Mouse (Mus musculus): ENCODE results near the gene Gal3st3. TPM values are rescaled to one million over a fixed set of nuclear protein-coding genes. Genes with fewer than 3 reads are reported as not detected.

The Gal3st3 gene
- polyA plus RNA-seq (2012; rRNA removed), result 2.2 and 2.4 TPM in 2 replicates

GRCm38 (mm10) chr19:5297903-5298800, at the start of gene Gal3st3:
Gal3st3 (plus strand) TSS chr19:5298331.
- H3K27me3 ChIP-seq (ENCODE audit: control insufficient read depth, insufficient read depth, low read length), result no peaks in the 10 kb centered on the region; the same call in none of the 2 replicates
- no peaks in the 10 kb centered on the region; the same call in 1 of the 2 replicates for H3K36me3 ChIP-seq (ENCODE audit: control insufficient read depth, insufficient read depth, low read length)
- no peak within 1 kb of the TSS for H3K27ac ChIP-seq (ENCODE audit: control insufficient read depth, insufficient read depth, low read depth, low read length)
- peaks cover 15% of the 10 kb centered on the region for H3K4me1 ChIP-seq (ENCODE audit: control insufficient read depth, insufficient read depth, low read length)
- no peak for TF ChIP-seq POLR2A (IDR thresholded peaks at IDR 0.05; ENCODE audit: control insufficient read depth, low read depth, low read length)
- TF ChIP-seq CTCF (IDR thresholded peaks at IDR 0.05; ENCODE audit: control insufficient read depth, insufficient read depth, insufficient replicate concordance, low read depth, low read length), result no peak
- H3K4me3 ChIP-seq (ENCODE audit: control insufficient read depth, low read depth, low read length), result peak within 1 kb of the TSS; percentile 9; the same call in 1 of the 2 replicates

- no peaks in the 10 kb centered on the region for H3K36me3 ChIP-seq (ENCODE audit: control insufficient read depth, insufficient read depth, low read length)
- no peak overlapping the region for H3K4me3 ChIP-seq (ENCODE audit: control insufficient read depth, low read depth, low read length)
- no peaks in the 10 kb centered on the region for H3K27me3 ChIP-seq (ENCODE audit: control insufficient read depth, insufficient read depth, low read length)
- H3K27ac ChIP-seq (ENCODE audit: control insufficient read depth, insufficient read depth, low read depth, low read length), result no peak overlapping the region
- no peaks in the 10 kb centered on the region for H3K4me1 ChIP-seq (ENCODE audit: control insufficient read depth, insufficient read depth, low read length)
- TF ChIP-seq CTCF (IDR thresholded peaks at IDR 0.05; ENCODE audit: control insufficient read depth, insufficient read depth, insufficient replicate concordance, low read depth, low read length), result no peak
- no peak for TF ChIP-seq POLR2A (IDR thresholded peaks at IDR 0.05; ENCODE audit: control insufficient read depth, low read depth, low read length)
These were observed 41.0 kb upstream of the Gal3st3 start for GRCm38 (mm10) chr19:5257140-5257539.

DNA sequence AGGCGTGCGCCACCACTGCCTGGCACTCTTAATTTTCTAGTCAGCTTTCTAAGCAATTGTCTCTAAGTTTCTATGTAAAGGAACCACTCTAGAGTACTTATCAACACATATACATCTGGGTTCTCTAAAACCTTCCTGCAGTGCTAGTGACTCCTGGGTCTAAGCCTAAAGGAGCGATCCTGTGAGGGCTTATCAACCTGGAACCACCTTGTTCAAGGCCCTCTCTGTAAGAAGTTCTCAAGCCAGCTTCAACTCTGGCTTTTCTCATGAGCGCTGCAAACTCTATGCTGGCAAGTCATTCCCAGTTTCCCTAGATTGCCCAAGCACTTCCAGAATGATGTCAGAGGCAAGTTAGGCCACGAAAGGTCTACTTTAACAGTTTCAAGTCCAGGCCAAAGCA, 31.1 kb upstream of the Gal3st3 start:
- Histone ChIP-seq H3K36me3 (ENCODE audit: control insufficient read depth, insufficient read depth, low read length) (no peaks in the 10 kb centered on the region; the same call in 1 of the 2 replicates), H3K27me3 (ENCODE audit: control insufficient read depth, insufficient read depth, low read length) (no peaks in the 10 kb centered on the region), H3K27ac (ENCODE audit: control insufficient read depth, insufficient read depth, low read depth, low read length) (no peak overlapping the region), H3K4me3 (ENCODE audit: control insufficient read depth, low read depth, low read length) (no peak overlapping the region), H3K4me1 (ENCODE audit: control insufficient read depth, insufficient read depth, low read length) (peaks cover 3% of the 10 kb centered on the region)
- TF ChIP-seq POLR2A (IDR thresholded peaks at IDR 0.05; ENCODE audit: control insufficient read depth, low read depth, low read length) (no peak), CTCF (IDR thresholded peaks at IDR 0.05; ENCODE audit: control insufficient read depth, insufficient read depth, insufficient replicate concordance, low read depth, low read length) (no peak)

DNA sequence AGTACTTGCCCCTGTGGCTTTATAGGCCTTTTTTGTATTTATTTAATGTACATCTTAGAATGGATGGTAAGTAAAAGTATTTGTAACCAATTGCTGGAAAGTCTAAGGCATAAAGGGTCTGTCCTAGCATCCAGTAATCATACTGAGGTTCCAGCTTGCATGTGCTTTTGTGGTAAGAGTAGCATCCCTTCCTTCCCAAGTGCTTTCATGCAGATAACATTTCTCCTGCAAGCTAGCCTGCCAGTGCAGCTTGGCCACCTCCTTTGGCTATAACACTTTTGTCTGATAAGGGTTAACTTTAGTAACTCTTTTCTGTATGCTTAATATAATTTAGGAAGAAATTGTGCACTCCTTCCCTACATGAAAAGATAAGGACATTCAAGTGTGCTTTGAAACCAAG, 30.1 kb upstream of the Gal3st3 start:
- TF ChIP-seq POLR2A (IDR thresholded peaks at IDR 0.05; ENCODE audit: control insufficient read depth, low read depth, low read length) (no peak), CTCF (IDR thresholded peaks at IDR 0.05; ENCODE audit: control insufficient read depth, insufficient read depth, insufficient replicate concordance, low read depth, low read length) (no peak)
- Histone ChIP-seq H3K4me3 (ENCODE audit: control insufficient read depth, low read depth, low read length) (no peak overlapping the region), H3K27ac (ENCODE audit: control insufficient read depth, insufficient read depth, low read depth, low read length) (no peak overlapping the region), H3K36me3 (ENCODE audit: control insufficient read depth, insufficient read depth, low read length) (no peaks in the 10 kb centered on the region; the same call in 1 of the 2 replicates), H3K4me1 (ENCODE audit: control insufficient read depth, insufficient read depth, low read length) (peaks cover 8% of the 10 kb centered on the region), H3K27me3 (ENCODE audit: control insufficient read depth, insufficient read depth, low read length) (no peaks in the 10 kb centered on the region)

GRCm38 (mm10) chr19:5268875-5269274, 29.3 kb upstream of the Gal3st3 start:
- Histone ChIP-seq H3K4me1 (ENCODE audit: control insufficient read depth, insufficient read depth, low read length) (peaks cover 12% of the 10 kb centered on the region), H3K4me3 (ENCODE audit: control insufficient read depth, low read depth, low read length) (no peak overlapping the region), H3K36me3 (ENCODE audit: control insufficient read depth, insufficient read depth, low read length) (no peaks in the 10 kb centered on the region; the same call in 1 of the 2 replicates), H3K27ac (ENCODE audit: control insufficient read depth, insufficient read depth, low read depth, low read length) (no peak overlapping the region), H3K27me3 (ENCODE audit: control insufficient read depth, insufficient read depth, low read length) (no peaks in the 10 kb centered on the region)
- no peak for TF ChIP-seq POLR2A (IDR thresholded peaks at IDR 0.05; ENCODE audit: control insufficient read depth, low read depth, low read length)
- no peak for TF ChIP-seq CTCF (IDR thresholded peaks at IDR 0.05; ENCODE audit: control insufficient read depth, insufficient read depth, insufficient replicate concordance, low read depth, low read length)

DNA sequence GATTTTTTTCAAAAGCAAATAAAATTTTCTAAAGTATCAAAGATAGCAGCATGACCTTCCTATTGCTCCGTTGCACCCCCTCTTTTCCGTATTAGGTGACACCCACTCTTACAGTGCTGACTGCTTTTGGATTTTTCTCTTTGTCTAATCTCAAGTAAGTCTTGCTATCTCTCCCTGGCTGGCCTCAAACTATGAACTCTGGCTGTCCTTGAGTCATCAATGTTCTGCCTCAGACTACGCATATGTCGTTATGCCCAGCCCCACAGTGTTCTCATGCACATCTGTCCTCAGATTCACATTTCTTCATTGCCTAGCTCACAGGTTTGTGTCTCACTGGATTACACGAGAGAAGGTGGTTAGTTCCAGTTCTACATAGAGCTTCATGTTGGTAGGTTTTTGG, 28.7 kb upstream of the Gal3st3 start:
- no peaks in the 10 kb centered on the region; the same call in 1 of the 2 replicates for H3K36me3 ChIP-seq (ENCODE audit: control insufficient read depth, insufficient read depth, low read length)
- H3K4me3 ChIP-seq (ENCODE audit: control insufficient read depth, low read depth, low read length), result no peak overlapping the region
- H3K27me3 ChIP-seq (ENCODE audit: control insufficient read depth, insufficient read depth, low read length), result no peaks in the 10 kb centered on the region
- peaks cover 12% of the 10 kb centered on the region for H3K4me1 ChIP-seq (ENCODE audit: control insufficient read depth, insufficient read depth, low read length)
- TF ChIP-seq POLR2A (IDR thresholded peaks at IDR 0.05; ENCODE audit: control insufficient read depth, low read depth, low read length) (no peak), CTCF (IDR thresholded peaks at IDR 0.05; ENCODE audit: control insufficient read depth, insufficient read depth, insufficient replicate concordance, low read depth, low read length) (no peak)
- H3K27ac ChIP-seq (ENCODE audit: control insufficient read depth, insufficient read depth, low read depth, low read length), result no peak overlapping the region

- no peaks in the 10 kb centered on the region for H3K27me3 ChIP-seq (ENCODE audit: control insufficient read depth, insufficient read depth, low read length)
- no peak for TF ChIP-seq POLR2A (IDR thresholded peaks at IDR 0.05; ENCODE audit: control insufficient read depth, low read depth, low read length)
- no peak for TF ChIP-seq CTCF (IDR thresholded peaks at IDR 0.05; ENCODE audit: control insufficient read depth, insufficient read depth, insufficient replicate concordance, low read depth, low read length)
- H3K4me3 ChIP-seq (ENCODE audit: control insufficient read depth, low read depth, low read length), result peak overlapping the region; percentile 26; the same call in 1 of the 2 replicates
- H3K27ac ChIP-seq (ENCODE audit: control insufficient read depth, insufficient read depth, low read depth, low read length), result no peak overlapping the region
- H3K4me1 ChIP-seq (ENCODE audit: control insufficient read depth, insufficient read depth, low read length), result peaks cover 12% of the 10 kb centered on the region
- peaks cover 1% of the 10 kb centered on the region; the same call in 1 of the 2 replicates for H3K36me3 ChIP-seq (ENCODE audit: control insufficient read depth, insufficient read depth, low read length)
These were observed 26.7 kb upstream of the Gal3st3 start for GRCm38 (mm10) chr19:5271430-5271829.
